22 mouse cellular contexts compared by ENCODE assay signal in the genomic region with DNA sequence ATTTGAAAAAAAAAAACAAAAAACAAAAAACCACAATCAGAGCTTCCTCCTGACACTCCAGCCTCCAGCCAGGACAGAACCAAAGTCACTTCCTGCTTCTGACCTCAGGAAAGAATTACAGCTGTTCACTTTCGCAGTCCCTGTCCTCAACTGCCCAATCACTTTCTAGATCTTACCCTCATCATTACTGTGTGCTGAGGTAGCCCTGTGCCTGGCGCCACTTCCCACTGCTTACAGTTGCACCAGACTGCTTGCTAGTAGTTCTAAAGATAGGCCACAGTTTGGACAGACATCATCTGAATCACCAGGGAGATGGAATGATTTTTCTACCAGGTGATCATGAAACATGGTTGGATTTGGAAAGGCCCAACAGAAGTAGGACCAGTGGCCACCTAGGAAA.
A peak's percentile ranks its signal among the peaks of the same experiment; 100 is the strongest.
DNase-seq lines count a peak whose midpoint lies in the region; ATAC-seq lines count a peak whose summit lies in the region.
"Had no signal": no experiment of that assay in that cellular context is flagged by ENCODE, and none has a peak within 500 bp of the region (broad histone marks: within the 10 kb centered on the region; RNA-seq: fewer than 3 reads in every experiment).

No protein-coding gene starts in this region.

- H3K36me3 ChIP-seq in forebrain, embryonic 16.5 days (ENCODE audit: control insufficient read depth, insufficient read depth) = no peaks in the 10 kb centered on the region
- no peaks in the 10 kb centered on the region for H3K36me3 ChIP-seq in kidney, embryonic 14.5 days (ENCODE audit: control insufficient read depth, insufficient read depth, low read length)
- H3K36me3 ChIP-seq: G1E; heart, embryonic 10.5 days; hindbrain, embryonic 12.5 days had no signal

- no peak overlapping the region for H3K27ac ChIP-seq in forebrain, embryonic 16.5 days (ENCODE audit: low read length)
- no peak overlapping the region for H3K27ac ChIP-seq in kidney, embryonic 14.5 days (ENCODE audit: low read depth, low read length)
- H3K27ac ChIP-seq: forebrain, embryonic 13.5 days; heart, embryonic 10.5 days; hindbrain, embryonic 12.5 days had no signal

- WGBS in forebrain, embryonic 16.5 days = 95% methylated on average over 2 of the region's 2 CpGs
- WGBS in kidney, embryonic 14.5 days = 78% methylated on average over 2 of the region's 2 CpGs

- no peaks in the 10 kb centered on the region for H3K4me1 ChIP-seq in forebrain, embryonic 16.5 days (replicated peaks; ENCODE audit: control insufficient read depth, insufficient read depth, low read length)
- no peaks in the 10 kb centered on the region for H3K4me1 ChIP-seq in kidney, embryonic 14.5 days (ENCODE audit: control insufficient read depth, insufficient read depth, low read length)
- H3K4me1 ChIP-seq: heart, embryonic 10.5 days; hindbrain, embryonic 12.5 days had no signal

- DNase-seq in left cerebral cortex, postnatal 25 days (ENCODE audit: low spot score in 2 of 2) = peak; percentile 1 to 58
- no peak for DNase-seq in left cerebral cortex, postnatal 4 days
- peak; percentile 7 for DNase-seq in right cerebral cortex, postnatal 14 days
- no peak for DNase-seq in right cerebral cortex, postnatal 25 days
- DNase-seq: adrenal gland, postnatal 10 days; B cell, adult 2 months; cerebellum, adult 11-12 months; cerebellum, adult 9-10 months; cerebellum, postnatal 25 days; gastrocnemius, postnatal 14 days; heart, postnatal 10 days; heart, postnatal 4 days had no signal

- no peak overlapping the region for H3K4me3 ChIP-seq in forebrain, embryonic 16.5 days (replicated peaks; ENCODE audit: low read length)
- no peak overlapping the region for H3K4me3 ChIP-seq in kidney, embryonic 14.5 days (ENCODE audit: low read length)
- H3K4me3 ChIP-seq: forebrain, embryonic 13.5 days; heart, embryonic 10.5 days; hindbrain, embryonic 12.5 days had no signal

- H3K9ac ChIP-seq in forebrain, embryonic 16.5 days (replicated peaks; ENCODE audit: low read depth, low read length) = no peak overlapping the region
- H3K9ac ChIP-seq in kidney, embryonic 14.5 days (ENCODE audit: low read depth, low read length) = no peak overlapping the region
- H3K9ac ChIP-seq: forebrain, embryonic 13.5 days; hindbrain, embryonic 12.5 days had no signal

- H3K27me3 ChIP-seq in forebrain, embryonic 16.5 days (replicated peaks; ENCODE audit: control insufficient read depth, insufficient read depth, low read length) = no peaks in the 10 kb centered on the region
- no peaks in the 10 kb centered on the region for H3K27me3 ChIP-seq in kidney, embryonic 14.5 days (ENCODE audit: control insufficient read depth, insufficient read depth, low read length)
- H3K27me3 ChIP-seq: forebrain, embryonic 13.5 days; hindbrain, embryonic 12.5 days had no signal

- ATAC-seq in granulocyte monocyte progenitor cell, adult 5-6 weeks (replicated peaks; ENCODE audit: poor library complexity, severe bottlenecking) = peak; percentile 48; the same call in 1 of the 2 replicates
- ATAC-seq in forebrain, embryonic 16.5 days = no peak
- no peak for ATAC-seq in kidney, embryonic 14.5 days (ENCODE audit: low FRiP score, low TSS enrichment)
- ATAC-seq: CD4-positive, CD25-positive, alpha-beta regulatory T cell, adult 4 months; forebrain, embryonic 13.5 days; hindbrain, embryonic 16.5 days; inflammation-experienced regulatory T-cells, adult 6 months had no signal

- no peaks in the 10 kb centered on the region for H3K9me3 ChIP-seq in forebrain, embryonic 16.5 days (ENCODE audit: control insufficient read depth, low read length)
- no peaks in the 10 kb centered on the region for H3K9me3 ChIP-seq in kidney, embryonic 14.5 days (ENCODE audit: control insufficient read depth, low read length)
- H3K9me3 ChIP-seq: forebrain, embryonic 13.5 days; G1E; heart, embryonic 10.5 days; hindbrain, embryonic 12.5 days had no signal

- intact Hi-C loops in left cerebral cortex, postnatal 25 days (cut with DNase I) = no loop called here
- intact Hi-C loops in left cerebral cortex, postnatal 4 days (cut with DNase I) = no loop called here

- H3K4me2 ChIP-seq in forebrain, embryonic 16.5 days (ENCODE audit: low read length) = no peak overlapping the region
- H3K4me2 ChIP-seq in kidney, embryonic 14.5 days (replicated peaks; ENCODE audit: low read depth, low read length) = no peak overlapping the region
- H3K4me2 ChIP-seq: forebrain, embryonic 13.5 days; hindbrain, embryonic 12.5 days had no signal

Comparison
In these comparisons a context has a peak if more than half of its experiments do, and no peak if none do; other contexts are left out.
1. DNase-seq: peak in left cerebral cortex, postnatal 25 days (2 of 2) and right cerebral cortex, postnatal 14 days (single experiment); none in left cerebral cortex, postnatal 4 days (single experiment) and right cerebral cortex, postnatal 25 days (single experiment).